Mouse (Mus musculus): ENCODE results near the gene Rbm47. TPM values are rescaled to one million over a fixed set of nuclear protein-coding genes. Genes with fewer than 3 reads are reported as not detected.

The Rbm47 gene
- polyA plus RNA-seq, 1 experiment from 2014 or later: 79.2 TPM

GRCm38 (mm10) chr5:66112059-66112458 lies 60.9 kb downstream of the Rbm47 start:
- no peaks in the 10 kb centered on the region for H3K36me3 ChIP-seq (ENCODE audit: control insufficient read depth, insufficient read depth, low read length)
- H3K4me1 ChIP-seq (replicated peaks; ENCODE audit: control insufficient read depth, insufficient read depth, low read length): 0 out of 2 replicates have a peak, but pooled peaks cover 2% of the 10 kb centered on the region
- no peaks in the 10 kb centered on the region for H3K9me3 ChIP-seq (ENCODE audit: control insufficient read depth, low read length)
- 54% methylated on average over 8 of the region's 8 CpGs for WGBS
- H3K27ac ChIP-seq (ENCODE audit: low read depth): peak overlapping the region; percentile 2; the same call in 1 of the 2 replicates
- no peak overlapping the region for H3K4me2 ChIP-seq (ENCODE audit: low read length)
- DNase-seq (ENCODE audit: low spot score) (no peak), ATAC-seq (replicated peaks; ENCODE audit: low FRiP score, low TSS enrichment, low read depth) (0 out of 2 replicates have a peak, but pooled peaks have one; percentile 57)
- no peak overlapping the region for H3K4me3 ChIP-seq (ENCODE audit: low read depth, low read length)
- no peaks in the 10 kb centered on the region for H3K27me3 ChIP-seq (replicated peaks; ENCODE audit: control insufficient read depth, insufficient read depth, low read length)
- H3K9ac ChIP-seq (ENCODE audit: low read length): no peak overlapping the region

- no peaks in the 10 kb centered on the region for H3K4me1 ChIP-seq (replicated peaks; ENCODE audit: control insufficient read depth, insufficient read depth, low read length)
- H3K36me3 ChIP-seq (ENCODE audit: control insufficient read depth, insufficient read depth, low read length): no peaks in the 10 kb centered on the region
- H3K27ac ChIP-seq (ENCODE audit: low read depth): no peak overlapping the region
- no peak for DNase-seq (ENCODE audit: low spot score)
- no peak overlapping the region for H3K4me3 ChIP-seq (ENCODE audit: low read depth, low read length)
- WGBS: 84% methylated on average over 9 of the region's 9 CpGs
- H3K9ac ChIP-seq (ENCODE audit: low read length): no peak overlapping the region
- H3K27me3 ChIP-seq (replicated peaks; ENCODE audit: control insufficient read depth, insufficient read depth, low read length): no peaks in the 10 kb centered on the region
- no peak for ATAC-seq (replicated peaks; ENCODE audit: low FRiP score, low TSS enrichment, low read depth)
- H3K9me3 ChIP-seq (ENCODE audit: control insufficient read depth, low read length): no peaks in the 10 kb centered on the region
- no peak overlapping the region for H3K4me2 ChIP-seq (ENCODE audit: low read length)
These were observed 66.5 kb downstream of the Rbm47 start for GRCm38 (mm10) chr5:66106372-66106771.

- no peaks in the 10 kb centered on the region for H3K27me3 ChIP-seq (replicated peaks; ENCODE audit: control insufficient read depth, insufficient read depth, low read length)
- no peak overlapping the region for H3K27ac ChIP-seq (ENCODE audit: low read depth)
- DNase-seq (ENCODE audit: low spot score): no peak
- no peak overlapping the region for H3K4me2 ChIP-seq (ENCODE audit: low read length)
- no peak for ATAC-seq (replicated peaks; ENCODE audit: low FRiP score, low TSS enrichment, low read depth)
- no peaks in the 10 kb centered on the region for H3K36me3 ChIP-seq (ENCODE audit: control insufficient read depth, insufficient read depth, low read length)
- no peak overlapping the region for H3K4me3 ChIP-seq (ENCODE audit: low read depth, low read length)
- H3K4me1 ChIP-seq (replicated peaks; ENCODE audit: control insufficient read depth, insufficient read depth, low read length): no peaks in the 10 kb centered on the region
- H3K9me3 ChIP-seq (ENCODE audit: control insufficient read depth, low read length): no peaks in the 10 kb centered on the region
- 89% methylated on average over 7 of the region's 7 CpGs for WGBS
- H3K9ac ChIP-seq (ENCODE audit: low read length): no peak overlapping the region
These were observed 67.0 kb downstream of the Rbm47 start for GRCm38 (mm10) chr5:66105946-66106345.

GRCm38 (mm10) chr5:66105366-66105765 lies 67.6 kb downstream of the Rbm47 start:
- Histone ChIP-seq H3K27me3 (replicated peaks; ENCODE audit: control insufficient read depth, insufficient read depth, low read length) (no peaks in the 10 kb centered on the region), H3K4me1 (replicated peaks; ENCODE audit: control insufficient read depth, insufficient read depth, low read length) (no peaks in the 10 kb centered on the region), H3K9ac (ENCODE audit: low read length) (no peak overlapping the region), H3K4me2 (ENCODE audit: low read length) (no peak overlapping the region), H3K27ac (ENCODE audit: low read depth) (no peak overlapping the region), H3K36me3 (ENCODE audit: control insufficient read depth, insufficient read depth, low read length) (no peaks in the 10 kb centered on the region), H3K4me3 (ENCODE audit: low read depth, low read length) (no peak overlapping the region), H3K9me3 (ENCODE audit: control insufficient read depth, low read length) (no peaks in the 10 kb centered on the region)
- WGBS: 86% methylated on average over 3 of the region's 3 CpGs
- ATAC-seq (replicated peaks; ENCODE audit: low FRiP score, low TSS enrichment, low read depth) (no peak), DNase-seq (ENCODE audit: low spot score) (no peak)

GRCm38 (mm10) chr5:66103386-66103785 lies 69.5 kb downstream of the Rbm47 start:
- Histone ChIP-seq H3K27me3 (replicated peaks; ENCODE audit: control insufficient read depth, insufficient read depth, low read length) (no peaks in the 10 kb centered on the region), H3K4me3 (ENCODE audit: low read depth, low read length) (no peak overlapping the region), H3K9me3 (ENCODE audit: control insufficient read depth, low read length) (no peaks in the 10 kb centered on the region), H3K9ac (ENCODE audit: low read length) (no peak overlapping the region), H3K27ac (ENCODE audit: low read depth) (no peak overlapping the region), H3K4me2 (ENCODE audit: low read length) (no peak overlapping the region), H3K4me1 (replicated peaks; ENCODE audit: control insufficient read depth, insufficient read depth, low read length) (no peaks in the 10 kb centered on the region), H3K36me3 (ENCODE audit: control insufficient read depth, insufficient read depth, low read length) (no peaks in the 10 kb centered on the region)
- WGBS: 64% methylated on average over 5 of the region's 5 CpGs
- DNase-seq (ENCODE audit: low spot score): no peak
- no peak for ATAC-seq (replicated peaks; ENCODE audit: low FRiP score, low TSS enrichment, low read depth)

- Histone ChIP-seq H3K4me1 (replicated peaks; ENCODE audit: control insufficient read depth, insufficient read depth, low read length) (no peaks in the 10 kb centered on the region), H3K4me2 (ENCODE audit: low read length) (no peak overlapping the region), H3K9me3 (ENCODE audit: control insufficient read depth, low read length) (no peaks in the 10 kb centered on the region), H3K27me3 (replicated peaks; ENCODE audit: control insufficient read depth, insufficient read depth, low read length) (no peaks in the 10 kb centered on the region), H3K9ac (ENCODE audit: low read length) (no peak overlapping the region), H3K36me3 (ENCODE audit: control insufficient read depth, insufficient read depth, low read length) (no peaks in the 10 kb centered on the region), H3K27ac (ENCODE audit: low read depth) (no peak overlapping the region), H3K4me3 (ENCODE audit: low read depth, low read length) (no peak overlapping the region)
- 85% methylated on average over 3 of the region's 3 CpGs for WGBS
- ATAC-seq (replicated peaks; ENCODE audit: low FRiP score, low TSS enrichment, low read depth): no peak
- DNase-seq (ENCODE audit: low spot score): no peak
These were observed 70.1 kb downstream of the Rbm47 start for GRCm38 (mm10) chr5:66102821-66103220.

- Histone ChIP-seq H3K27ac (ENCODE audit: low read depth) (no peak overlapping the region), H3K4me2 (ENCODE audit: low read length) (no peak overlapping the region), H3K36me3 (ENCODE audit: control insufficient read depth, insufficient read depth, low read length) (no peaks in the 10 kb centered on the region), H3K9me3 (ENCODE audit: control insufficient read depth, low read length) (no peaks in the 10 kb centered on the region), H3K9ac (ENCODE audit: low read length) (no peak overlapping the region), H3K4me1 (replicated peaks; ENCODE audit: control insufficient read depth, insufficient read depth, low read length) (no peaks in the 10 kb centered on the region), H3K4me3 (ENCODE audit: low read depth, low read length) (no peak overlapping the region), H3K27me3 (replicated peaks; ENCODE audit: control insufficient read depth, insufficient read depth, low read length) (no peaks in the 10 kb centered on the region)
- ATAC-seq (replicated peaks; ENCODE audit: low FRiP score, low TSS enrichment, low read depth): no peak
- WGBS: 73% methylated on average over 3 of the region's 3 CpGs
- no peak for DNase-seq (ENCODE audit: low spot score)
These were observed 71.3 kb downstream of the Rbm47 start for GRCm38 (mm10) chr5:66101577-66101976.

GRCm38 (mm10) chr5:66100322-66100721 lies 72.6 kb downstream of the Rbm47 start:
- no peaks in the 10 kb centered on the region for H3K4me1 ChIP-seq (replicated peaks; ENCODE audit: control insufficient read depth, insufficient read depth, low read length)
- no peak overlapping the region for H3K9ac ChIP-seq (ENCODE audit: low read length)
- H3K27me3 ChIP-seq (replicated peaks; ENCODE audit: control insufficient read depth, insufficient read depth, low read length): no peaks in the 10 kb centered on the region
- no peaks in the 10 kb centered on the region for H3K9me3 ChIP-seq (ENCODE audit: control insufficient read depth, low read length)
- no peak overlapping the region for H3K4me2 ChIP-seq (ENCODE audit: low read length)
- no peak for DNase-seq (ENCODE audit: low spot score)
- ATAC-seq (replicated peaks; ENCODE audit: low FRiP score, low TSS enrichment, low read depth): no peak
- H3K4me3 ChIP-seq (ENCODE audit: low read depth, low read length): no peak overlapping the region
- H3K36me3 ChIP-seq (ENCODE audit: control insufficient read depth, insufficient read depth, low read length): no peaks in the 10 kb centered on the region
- WGBS: 81% methylated on average over 8 of the region's 8 CpGs
- no peak overlapping the region for H3K27ac ChIP-seq (ENCODE audit: low read depth)

GRCm38 (mm10) chr5:66098094-66098871 lies 74.6 kb downstream of the Rbm47 start:
- no peaks in the 10 kb centered on the region for H3K9me3 ChIP-seq (ENCODE audit: control insufficient read depth, low read length)
- no peaks in the 10 kb centered on the region for H3K36me3 ChIP-seq (ENCODE audit: control insufficient read depth, insufficient read depth, low read length)
- H3K9ac ChIP-seq (ENCODE audit: low read length): no peak overlapping the region
- 37% methylated on average over 7 of the region's 7 CpGs for WGBS
- no peaks in the 10 kb centered on the region for H3K4me1 ChIP-seq (replicated peaks; ENCODE audit: control insufficient read depth, insufficient read depth, low read length)
- ATAC-seq (replicated peaks; ENCODE audit: low FRiP score, low TSS enrichment, low read depth) (0 out of 2 replicates have a peak, but pooled peaks have one; percentile 30), DNase-seq (ENCODE audit: low spot score) (no peak)
- 0 out of 2 replicates have a peak overlapping the region, but pooled peaks have one; percentile 20 for H3K27ac ChIP-seq (ENCODE audit: low read depth)
- no peaks in the 10 kb centered on the region for H3K27me3 ChIP-seq (replicated peaks; ENCODE audit: control insufficient read depth, insufficient read depth, low read length)
- H3K4me2 ChIP-seq (ENCODE audit: low read length): no peak overlapping the region
- H3K4me3 ChIP-seq (ENCODE audit: low read depth, low read length): no peak overlapping the region

Data from intestine, embryonic 14.5 days (tissue).